Mouse (Mus musculus) forebrain, embryonic 13.5 days (tissue): Measurements from ENCODE around the gene Bach1. TPM values are rescaled to one million over a fixed set of nuclear protein-coding genes. Genes with fewer than 3 reads are reported as not detected.
A peak's percentile ranks its signal among the peaks of the same experiment; 100 is the strongest.

Source experiments
- ATAC-seq: fragments of 200-750 bp; cut with Nextera tagmentation; 2 replicates; pipeline ENCODE4 v1.8.0; 2017
- H3K27ac ChIP-seq: fragments of 300-500 bp; sonication (generic); 2 replicates; pipeline ENCODE4 v1.5.1; 2015; ENCODE audit warnings: inconsistent platforms, mild to moderate bottlenecking, moderate library complexity
- H3K27me3 ChIP-seq: fragments of 300-500 bp; sonication (generic); 2 replicates; pipeline ENCODE4 v1.6.1; 2015; ENCODE audit warnings: mild to moderate bottlenecking, inconsistent platforms
- H3K36me3 ChIP-seq: fragments of 300-500 bp; sonication (generic); 2 replicates; pipeline ENCODE4 v1.6.1; 2015; ENCODE audit warnings: mild to moderate bottlenecking, inconsistent platforms; ENCODE audit not compliant: poor library complexity, severe bottlenecking
- H3K4me1 ChIP-seq: fragments of 300-500 bp; sonication (generic); 2 replicates; pipeline ENCODE4 v1.6.1; 2015; ENCODE audit warnings: inconsistent platforms
- H3K4me2 ChIP-seq: fragments of 300-500 bp; sonication (generic); 2 replicates; pipeline ENCODE4 v1.6.1; 2015; ENCODE audit warnings: inconsistent platforms, mild to moderate bottlenecking, moderate library complexity
- H3K4me3 ChIP-seq: fragments of 300-500 bp; sonication (generic); 2 replicates; pipeline ENCODE4 v1.5.1; 2015; ENCODE audit warnings: mild to moderate bottlenecking, inconsistent platforms
- H3K9ac ChIP-seq: fragments of 300-500 bp; sonication (generic); 2 replicates; pipeline ENCODE4 v1.6.1; 2015; ENCODE audit warnings: mild to moderate bottlenecking, inconsistent platforms
- H3K9me3 ChIP-seq: fragments of 300-500 bp; sonication (generic); replicated peaks from 2 replicates; pipeline ENCODE4 v1.6.1; 2016; ENCODE audit warnings: inconsistent platforms
- whole genome bisulfite sequencing: fragments of 180-500 bp; shearing (Covaris S2); methylation state at CpG from one replicate; pipeline ENCODE4 v1.1.7; 2015; 5-methylcytosine and 5-hydroxymethylcytosine counted together
- polyA plus RNA-seq: library from polyadenylated mRNA; unstranded; fragments of >200 nt; fragmentation: Nextera tagmentation; extraction: Ambion mirVana; gene quantifications from 2 replicates; pipeline ENCODE4 v1.2.1, GENCODE M21; 2015

Gene Bach1
- 20.7 and 22.5 TPM in 2 replicates for polyA plus RNA-seq

DNA sequence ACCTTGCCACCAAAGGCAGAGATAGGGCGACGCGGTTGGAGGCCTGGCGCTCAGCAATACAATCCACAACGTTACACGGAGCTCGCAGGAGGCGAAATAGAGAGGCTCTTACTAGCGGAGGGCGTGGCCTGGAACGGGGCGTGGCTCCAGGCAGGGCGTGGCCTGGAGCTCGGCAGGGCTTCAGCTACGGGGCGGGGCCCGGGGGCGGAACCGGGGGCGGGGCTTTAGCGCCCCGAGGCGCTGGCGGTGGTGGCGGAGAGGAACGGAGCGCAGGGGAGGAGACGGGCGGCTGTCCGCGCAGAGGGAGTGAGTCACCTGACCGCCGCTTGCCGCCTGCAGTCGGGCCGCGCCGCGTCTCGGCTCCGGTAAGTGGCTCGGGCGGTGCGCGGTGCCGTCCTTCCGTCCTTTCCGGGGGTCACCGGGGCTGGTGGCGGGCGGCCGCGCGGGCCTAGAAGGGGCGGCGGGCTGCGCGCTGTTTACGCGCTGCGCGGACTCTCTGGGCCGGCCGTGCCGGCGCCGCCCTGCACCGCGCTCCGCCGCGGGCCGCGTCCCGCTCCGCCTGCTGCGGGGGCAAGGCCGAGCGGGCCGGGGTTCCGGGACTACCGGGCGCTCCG lies at the start of gene Bach1:
Gene Bach1, plus strand, starts transcription at position 254 of the 614 bp plus-strand sequence.
- H3K27me3 ChIP-seq = no peaks in the 10 kb centered on the region
- H3K9ac ChIP-seq = peak within 1 kb of the TSS; percentile 95
- under 1% methylated on average over 71 of the region's 84 CpGs for WGBS
- no peaks in the 10 kb centered on the region for H3K9me3 ChIP-seq
- no peaks in the 10 kb centered on the region for H3K36me3 ChIP-seq
- H3K4me1 ChIP-seq = peaks cover 36% of the 10 kb centered on the region
- peak within 1 kb of the TSS; percentile 94 for H3K27ac ChIP-seq
- peak within 1 kb of the TSS; percentile 84 for H3K4me2 ChIP-seq
- H3K4me3 ChIP-seq = peak within 1 kb of the TSS; percentile 83
- peak; percentile 93 for ATAC-seq

- Histone ChIP-seq H3K9ac (no peak overlapping the region), H3K9me3 (no peaks in the 10 kb centered on the region), H3K36me3 (no peaks in the 10 kb centered on the region), H3K4me3 (no peak overlapping the region), H3K27me3 (no peaks in the 10 kb centered on the region), H3K27ac (no peak overlapping the region), H3K4me1 (no peaks in the 10 kb centered on the region), H3K4me2 (no peak overlapping the region)
- ATAC-seq = no peak
- WGBS = 82% methylated on average over 8 of the region's 8 CpGs
These were observed 46.4 kb upstream of the Bach1 start for GRCm38 (mm10) chr16:87652344-87652743.

DNA sequence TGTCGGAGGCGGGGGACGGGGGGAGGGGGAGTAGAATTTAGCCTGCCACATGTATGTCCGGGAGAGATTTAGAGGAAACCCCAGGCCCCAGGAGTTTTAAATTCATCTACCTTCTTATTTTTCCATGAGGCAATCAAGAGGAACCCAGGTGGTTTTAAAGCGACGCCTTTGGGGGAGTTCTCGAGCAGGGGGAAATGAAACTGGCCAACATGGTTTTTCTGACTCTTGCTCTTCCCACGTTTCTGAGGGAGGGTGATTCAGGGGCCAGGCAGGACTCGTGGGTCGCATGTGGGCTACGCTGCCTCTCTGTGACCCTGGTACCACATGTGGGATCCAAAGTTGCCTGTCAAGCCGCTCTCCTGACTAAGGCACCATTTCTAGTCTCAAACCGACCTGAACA lies 45.8 kb upstream of the Bach1 start:
- no peak overlapping the region for H3K4me3 ChIP-seq
- no peak overlapping the region for H3K4me2 ChIP-seq
- H3K27me3 ChIP-seq = no peaks in the 10 kb centered on the region
- no peak for ATAC-seq
- no peak overlapping the region for H3K27ac ChIP-seq
- no peaks in the 10 kb centered on the region for H3K36me3 ChIP-seq
- 92% methylated on average over 13 of the region's 13 CpGs for WGBS
- H3K9me3 ChIP-seq = no peaks in the 10 kb centered on the region
- H3K9ac ChIP-seq = no peak overlapping the region
- H3K4me1 ChIP-seq = no peaks in the 10 kb centered on the region

DNA sequence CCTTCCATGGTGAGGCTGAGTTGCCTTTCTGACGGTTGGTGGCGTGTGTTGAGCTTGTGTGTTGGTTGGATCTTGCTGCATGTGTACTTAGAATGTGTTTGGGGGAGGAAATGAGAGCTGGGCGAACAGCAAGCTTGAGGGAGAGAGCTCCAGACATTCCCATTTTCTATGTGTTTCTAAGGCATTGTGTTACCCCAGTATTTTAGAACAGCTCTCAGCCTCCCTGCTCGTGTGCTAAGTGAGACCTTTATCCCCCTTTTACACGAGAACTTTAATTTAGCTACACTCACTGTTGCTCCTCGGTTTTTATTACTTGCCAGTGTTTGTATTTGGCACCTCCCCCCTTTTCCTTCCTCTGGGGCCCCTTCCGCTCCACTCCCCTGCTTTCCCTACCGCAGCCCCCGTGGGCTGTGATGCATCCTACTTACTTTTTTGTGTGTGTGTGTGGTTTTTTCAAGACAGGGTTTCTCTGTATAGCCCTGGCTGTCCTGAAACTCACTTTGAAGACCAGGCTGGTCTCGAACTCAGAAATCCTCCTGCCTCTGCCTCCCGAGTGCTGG lies 44.6 kb upstream of the Bach1 start:
- WGBS = 88% methylated on average over 11 of the region's 11 CpGs
- Histone ChIP-seq H3K4me2 (no peak overlapping the region), H3K4me1 (no peaks in the 10 kb centered on the region), H3K36me3 (no peaks in the 10 kb centered on the region), H3K9ac (no peak overlapping the region), H3K4me3 (no peak overlapping the region), H3K9me3 (no peaks in the 10 kb centered on the region), H3K27me3 (no peaks in the 10 kb centered on the region), H3K27ac (no peak overlapping the region)
- no peak for ATAC-seq

- Histone ChIP-seq H3K36me3 (no peaks in the 10 kb centered on the region), H3K27me3 (no peaks in the 10 kb centered on the region), H3K9ac (no peak overlapping the region), H3K9me3 (no peaks in the 10 kb centered on the region), H3K4me2 (no peak overlapping the region), H3K27ac (no peak overlapping the region), H3K4me3 (no peak overlapping the region), H3K4me1 (no peaks in the 10 kb centered on the region)
- no peak for ATAC-seq
- WGBS = 87% methylated on average over 5 of the region's 5 CpGs
These were observed 43.7 kb upstream of the Bach1 start for GRCm38 (mm10) chr16:87655005-87655404.

GRCm38 (mm10) chr16:87655579-87655978 lies 43.2 kb upstream of the Bach1 start:
- Histone ChIP-seq H3K4me3 (no peak overlapping the region), H3K27me3 (no peaks in the 10 kb centered on the region), H3K36me3 (no peaks in the 10 kb centered on the region), H3K27ac (no peak overlapping the region), H3K9ac (no peak overlapping the region), H3K9me3 (no peaks in the 10 kb centered on the region), H3K4me1 (no peaks in the 10 kb centered on the region), H3K4me2 (no peak overlapping the region)
- WGBS = 87% methylated on average over 9 of the region's 9 CpGs
- ATAC-seq = no peak

DNA sequence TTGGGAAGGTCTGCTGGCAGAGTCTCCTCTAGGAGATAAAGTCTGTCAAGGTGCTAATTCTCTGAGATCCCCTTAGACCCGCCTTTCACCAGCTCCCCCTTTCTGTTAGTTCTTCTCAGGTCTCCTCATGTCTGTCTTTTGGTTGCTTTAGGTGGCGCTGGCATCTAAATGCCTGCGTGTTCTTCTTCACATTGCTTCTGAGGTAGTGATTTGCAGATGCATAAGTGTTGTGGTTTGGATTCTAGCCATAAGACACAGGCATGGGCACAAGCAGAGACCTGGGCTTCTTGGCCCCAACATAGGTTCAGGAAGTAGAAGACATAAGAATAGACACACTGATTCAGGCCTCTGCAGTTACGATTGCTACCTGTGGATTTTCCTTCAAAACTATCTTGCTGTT lies 42.0 kb upstream of the Bach1 start:
- H3K36me3 ChIP-seq = no peaks in the 10 kb centered on the region
- no peaks in the 10 kb centered on the region for H3K9me3 ChIP-seq
- no peak overlapping the region for H3K4me2 ChIP-seq
- no peaks in the 10 kb centered on the region for H3K27me3 ChIP-seq
- H3K4me3 ChIP-seq = no peak overlapping the region
- no peaks in the 10 kb centered on the region for H3K4me1 ChIP-seq
- no peak overlapping the region for H3K9ac ChIP-seq
- ATAC-seq = no peak
- no peak overlapping the region for H3K27ac ChIP-seq
- 92% methylated on average over 4 of the region's 4 CpGs for WGBS

GRCm38 (mm10) chr16:87657291-87657690 lies 41.5 kb upstream of the Bach1 start:
- Histone ChIP-seq H3K36me3 (no peaks in the 10 kb centered on the region), H3K9ac (no peak overlapping the region), H3K27me3 (no peaks in the 10 kb centered on the region), H3K9me3 (no peaks in the 10 kb centered on the region), H3K4me3 (no peak overlapping the region), H3K4me2 (no peak overlapping the region), H3K27ac (no peak overlapping the region), H3K4me1 (no peaks in the 10 kb centered on the region)
- no peak for ATAC-seq
- WGBS = 93% methylated on average over 9 of the region's 9 CpGs

DNA sequence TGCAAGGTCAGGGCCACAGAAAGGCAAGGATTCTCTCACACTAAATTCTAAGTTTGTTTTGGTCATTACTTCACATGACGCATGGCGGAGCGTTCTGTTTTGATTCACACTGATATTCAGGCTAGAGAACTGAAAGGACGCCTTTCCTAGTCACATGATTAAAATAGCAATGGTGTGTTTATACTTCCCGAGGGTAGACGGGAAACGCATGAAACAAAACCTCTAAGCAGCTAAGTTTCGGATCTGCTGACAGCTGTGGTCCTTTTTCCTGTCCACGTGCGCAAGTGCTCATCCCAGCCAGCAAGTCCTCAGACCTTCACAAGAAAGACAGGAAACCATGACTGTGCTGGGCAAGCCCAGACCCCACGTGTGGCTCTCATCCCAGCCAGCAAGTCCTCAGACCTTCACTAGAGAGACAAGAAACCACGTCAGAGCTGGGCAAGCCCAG lies 37.7 kb upstream of the Bach1 start:
- 85% methylated on average over 12 of the region's 12 CpGs for WGBS

DNA sequence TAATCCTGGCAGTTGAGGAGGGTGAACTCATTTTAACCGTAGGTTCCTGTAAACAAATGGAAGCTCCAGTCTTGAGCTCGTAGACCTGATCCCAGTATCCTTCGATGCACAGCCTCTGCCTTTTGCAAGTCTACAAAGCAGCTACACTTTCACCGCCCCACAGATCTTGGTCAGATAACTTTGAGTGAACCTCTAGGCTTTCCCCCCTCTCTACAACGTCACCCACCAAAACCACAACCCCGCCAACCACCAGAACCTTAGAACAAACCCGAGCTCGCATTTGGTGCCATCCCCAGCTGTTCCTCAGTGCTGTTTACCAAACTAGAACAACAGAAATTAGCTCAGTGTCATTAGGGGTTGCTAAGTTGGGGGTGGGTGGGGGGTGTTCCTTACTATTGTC lies 37.1 kb upstream of the Bach1 start:
- no peak overlapping the region for H3K4me3 ChIP-seq
- no peak for ATAC-seq
- no peak overlapping the region for H3K4me2 ChIP-seq
- H3K27me3 ChIP-seq = no peaks in the 10 kb centered on the region
- no peak overlapping the region; the same call in 1 of the 2 replicates for H3K27ac ChIP-seq
- no peaks in the 10 kb centered on the region for H3K9me3 ChIP-seq
- no peaks in the 10 kb centered on the region for H3K36me3 ChIP-seq
- whole genome bisulfite sequencing = 94% methylated on average over 8 of the region's 8 CpGs
- H3K4me1 ChIP-seq = no peaks in the 10 kb centered on the region
- H3K9ac ChIP-seq = no peak overlapping the region

More for the DNA sequence above, 37.7 kb upstream of the Bach1 start:
- H3K9me3 ChIP-seq = no peaks in the 10 kb centered on the region
- no peaks in the 10 kb centered on the region for H3K4me1 ChIP-seq
- H3K27ac ChIP-seq = no peak overlapping the region
- no peak overlapping the region for H3K4me3 ChIP-seq
- ATAC-seq = no peak
- H3K9ac ChIP-seq = no peak overlapping the region
- H3K36me3 ChIP-seq = no peaks in the 10 kb centered on the region
- H3K27me3 ChIP-seq = no peaks in the 10 kb centered on the region
- H3K4me2 ChIP-seq = no peak overlapping the region

DNA sequence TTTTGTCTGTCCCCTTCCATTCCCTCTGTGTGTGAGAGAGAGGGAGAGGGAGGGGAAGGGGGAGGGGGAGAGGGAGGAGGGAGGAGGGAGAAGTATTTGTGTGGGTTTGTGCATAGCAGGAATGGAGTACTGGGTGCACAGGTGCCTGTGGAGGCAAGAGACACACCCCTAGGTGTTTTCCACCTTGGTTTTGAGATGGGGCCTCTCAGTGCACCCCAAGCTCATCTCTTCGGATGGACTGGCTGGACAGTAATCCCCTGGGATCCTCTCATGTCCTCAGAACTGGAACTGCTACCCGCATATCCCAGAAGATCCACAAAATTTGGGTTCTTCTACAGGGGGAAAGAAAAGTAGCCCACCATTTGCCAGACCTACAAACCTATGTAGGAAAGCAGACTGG lies 36.2 kb upstream of the Bach1 start:
- H3K27ac ChIP-seq = no peak overlapping the region
- H3K9ac ChIP-seq = no peak overlapping the region
- no peaks in the 10 kb centered on the region for H3K27me3 ChIP-seq
- no peak overlapping the region for H3K4me2 ChIP-seq
- no peaks in the 10 kb centered on the region for H3K4me1 ChIP-seq
- H3K36me3 ChIP-seq = no peaks in the 10 kb centered on the region
- ATAC-seq = no peak
- no peak overlapping the region for H3K4me3 ChIP-seq
- WGBS = 97% methylated on average over 2 of the region's 2 CpGs
- H3K9me3 ChIP-seq = no peaks in the 10 kb centered on the region

DNA sequence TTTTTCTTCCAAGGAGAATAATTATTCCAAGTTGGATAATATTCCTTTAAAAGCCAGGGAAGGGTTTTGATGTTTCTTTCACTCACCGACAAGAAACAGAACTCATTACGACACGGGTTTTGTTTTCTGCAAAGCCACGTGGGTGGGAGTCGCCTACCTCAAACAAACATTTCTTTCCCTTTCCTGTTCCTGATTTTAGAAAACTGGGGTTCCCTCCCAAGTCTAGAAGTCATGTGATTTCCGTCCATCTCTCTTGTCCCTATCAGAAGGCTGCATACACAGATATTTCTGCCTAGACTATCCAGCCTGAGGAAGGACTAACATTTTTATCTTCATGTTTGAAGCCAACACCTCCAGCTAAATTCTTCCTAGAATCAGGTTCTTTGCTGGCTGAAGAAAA lies 34.9 kb upstream of the Bach1 start:
- H3K4me2 ChIP-seq = no peak overlapping the region
- 88% methylated on average over 6 of the region's 6 CpGs for WGBS

DNA sequence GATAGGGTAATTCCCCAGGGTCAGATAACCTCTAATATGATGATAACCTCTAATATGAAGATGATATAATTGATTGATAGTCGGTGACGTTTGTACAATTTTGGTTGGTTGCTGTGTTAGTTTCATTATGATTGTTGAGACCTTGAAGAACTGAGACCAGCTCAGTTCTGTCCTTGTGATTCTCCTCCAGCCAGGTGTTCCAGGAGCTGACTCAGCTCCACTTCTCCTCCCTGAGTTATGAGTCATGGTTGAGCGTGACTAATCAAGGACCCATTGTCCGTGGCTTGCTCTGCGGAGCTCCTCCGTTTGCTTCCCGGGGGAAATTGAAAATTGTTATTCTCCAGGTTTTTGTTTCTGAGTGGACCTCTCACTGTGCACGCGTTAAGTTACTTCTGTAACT lies 33.5 kb upstream of the Bach1 start:
- WGBS = 74% methylated on average over 9 of the region's 9 CpGs
- no peak overlapping the region for H3K4me2 ChIP-seq
- no peak overlapping the region for H3K27ac ChIP-seq
- H3K4me1 ChIP-seq = no peaks in the 10 kb centered on the region
- no peak for ATAC-seq
- H3K9ac ChIP-seq = no peak overlapping the region
- H3K27me3 ChIP-seq = no peaks in the 10 kb centered on the region
- no peaks in the 10 kb centered on the region for H3K9me3 ChIP-seq
- no peak overlapping the region for H3K4me3 ChIP-seq
- H3K36me3 ChIP-seq = no peaks in the 10 kb centered on the region

More for the DNA sequence above, 34.9 kb upstream of the Bach1 start:
- no peaks in the 10 kb centered on the region for H3K4me1 ChIP-seq
- no peak overlapping the region for H3K27ac ChIP-seq
- no peak overlapping the region for H3K4me3 ChIP-seq
- no peaks in the 10 kb centered on the region for H3K9me3 ChIP-seq
- H3K27me3 ChIP-seq = no peaks in the 10 kb centered on the region
- no peak overlapping the region for H3K9ac ChIP-seq
- no peaks in the 10 kb centered on the region for H3K36me3 ChIP-seq
- no peak for ATAC-seq
